Mouse (Mus musculus): ENCODE data around the gene Chpf2.

DNA sequence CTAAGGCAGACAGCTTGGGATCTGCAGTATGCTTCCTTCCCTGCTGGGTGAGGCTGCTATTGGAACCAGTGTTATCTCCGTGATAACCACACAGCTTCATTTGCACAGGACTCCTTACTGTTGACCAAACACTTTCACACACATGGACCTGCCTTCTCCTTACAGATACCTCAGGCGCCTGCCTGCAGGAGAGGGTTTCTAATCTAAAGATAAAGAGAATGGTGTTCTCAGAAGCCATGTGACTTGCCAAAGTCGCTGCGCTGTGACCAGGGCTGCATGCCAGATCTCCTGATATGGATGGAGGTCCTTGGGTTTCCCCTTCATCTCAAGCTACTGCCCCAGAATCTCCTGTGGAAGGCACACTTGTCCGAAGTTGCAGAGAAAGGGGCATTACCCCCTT, 22.8 kb downstream of the Chpf2 start:
- no peak for TF ChIP-seq POLR2A (IDR thresholded peaks at IDR 0.05; ENCODE audit: low read depth, low read length)
- no peak for TF ChIP-seq CTCF (IDR thresholded peaks at IDR 0.05; ENCODE audit: extremely low read depth, insufficient read length, insufficient replicate concordance, low read depth, low read length)
